Mouse (Mus musculus): ENCODE results near the gene Trank1.

Gene Trank1

DNA sequence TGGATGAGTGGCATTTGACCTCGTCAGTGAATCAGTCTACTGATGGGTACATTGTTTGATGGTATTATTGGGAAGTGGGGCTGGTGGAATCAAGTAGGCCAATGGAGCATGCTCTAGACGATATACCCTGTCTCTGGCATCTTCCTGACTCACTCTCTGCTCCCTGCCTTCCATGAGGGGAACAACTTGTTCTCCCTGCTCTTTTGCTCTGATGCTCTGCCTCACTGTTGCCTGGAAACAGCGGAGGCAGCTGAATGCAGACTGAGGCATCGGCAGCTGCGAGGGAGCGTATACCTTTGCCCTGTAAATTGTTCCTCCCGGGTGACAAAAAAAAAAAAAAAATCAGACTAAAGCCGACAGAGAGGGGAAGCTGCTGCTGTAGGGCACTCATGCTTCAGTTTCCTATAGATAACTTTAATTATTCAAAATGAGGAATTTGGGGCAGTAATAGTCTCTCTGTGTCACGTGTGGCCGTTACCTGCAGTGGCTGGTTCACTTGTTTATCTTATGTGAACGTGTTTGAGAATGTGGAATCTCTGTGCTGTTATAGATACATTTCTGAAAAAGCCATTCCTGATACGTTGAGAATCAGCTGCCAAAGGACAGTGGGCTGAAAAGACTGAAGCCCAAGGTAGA is 9.2 kb upstream of the Trank1 start:
- no peak for DNase-seq (ENCODE audit: low spot score)

- no peak for DNase-seq (ENCODE audit: low spot score)
Observed at GRCm38 (mm10) chr9:111304036-111304435, 7.5 kb upstream of the Trank1 start.

- peak; percentile 69 for DNase-seq (ENCODE audit: low spot score)
Observed at GRCm38 (mm10) chr9:111306142-111306541, 5.4 kb upstream of the Trank1 start.

DNA sequence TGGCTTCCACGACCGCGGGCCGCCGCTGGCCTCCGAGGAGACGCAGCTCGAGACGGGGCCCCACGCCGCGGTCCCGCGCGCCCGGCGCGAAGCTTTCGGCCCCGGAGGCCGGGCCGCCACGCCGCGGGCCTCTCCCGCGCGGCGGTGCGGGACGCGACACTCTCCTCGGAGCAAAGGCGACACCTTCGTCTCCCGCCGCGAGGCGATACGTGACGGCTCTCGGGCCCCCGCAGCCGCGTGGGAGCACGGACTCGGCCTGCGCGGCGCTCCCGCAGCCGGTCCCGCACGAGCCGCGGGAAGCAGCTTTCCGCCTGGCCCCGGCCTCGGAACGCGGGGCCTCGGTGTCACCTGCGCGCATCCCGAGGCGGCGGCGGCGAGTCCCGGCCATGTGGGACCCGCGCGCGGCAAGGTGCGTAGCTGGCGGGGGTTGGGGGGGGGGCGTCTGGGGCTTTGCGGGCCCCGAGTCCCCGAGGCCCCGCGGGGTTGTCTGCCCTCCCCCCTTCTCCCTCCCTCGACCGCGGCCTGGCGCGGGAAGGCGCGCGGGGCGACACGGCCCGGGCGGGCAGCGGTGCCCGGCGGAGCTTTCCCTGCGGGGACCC is 403 bp downstream of the Trank1 start:
- peak; percentile 65 for DNase-seq (ENCODE audit: low spot score)

- no peak for DNase-seq (ENCODE audit: low spot score)
Observed at GRCm38 (mm10) chr9:111312442-111313141, 1.1 kb downstream of the Trank1 start.

- DNase-seq (ENCODE audit: low spot score) = no peak
Observed at GRCm38 (mm10) chr9:111313299-111313698, 1.8 kb downstream of the Trank1 start.

GRCm38 (mm10) chr9:111313793-111314192 is 2.3 kb downstream of the Trank1 start:
- no peak for DNase-seq (ENCODE audit: low spot score)

GRCm38 (mm10) chr9:111314219-111314618 is 2.7 kb downstream of the Trank1 start:
- peak; percentile 56 for DNase-seq (ENCODE audit: low spot score)

DNA sequence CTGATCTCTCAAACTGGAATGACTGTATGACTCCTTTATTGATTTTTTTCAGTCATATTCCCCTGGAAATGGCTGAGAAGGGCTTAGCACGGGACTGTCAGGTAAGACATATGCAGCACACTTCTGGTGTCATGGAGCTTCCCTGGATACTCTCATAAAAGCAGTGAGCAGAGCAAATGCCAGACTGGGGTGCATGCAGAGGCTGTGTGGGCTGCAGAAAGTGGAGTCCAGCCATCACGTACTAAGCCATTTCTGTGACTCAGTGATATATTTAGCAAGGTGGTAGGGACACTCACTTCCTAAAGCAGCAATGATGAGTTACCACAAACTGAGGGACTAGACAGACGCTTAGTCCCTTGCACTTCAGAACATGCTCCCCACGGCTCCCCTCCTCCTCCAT is 9.4 kb downstream of the Trank1 start:
- no peak for DNase-seq (ENCODE audit: low spot score)

DNA sequence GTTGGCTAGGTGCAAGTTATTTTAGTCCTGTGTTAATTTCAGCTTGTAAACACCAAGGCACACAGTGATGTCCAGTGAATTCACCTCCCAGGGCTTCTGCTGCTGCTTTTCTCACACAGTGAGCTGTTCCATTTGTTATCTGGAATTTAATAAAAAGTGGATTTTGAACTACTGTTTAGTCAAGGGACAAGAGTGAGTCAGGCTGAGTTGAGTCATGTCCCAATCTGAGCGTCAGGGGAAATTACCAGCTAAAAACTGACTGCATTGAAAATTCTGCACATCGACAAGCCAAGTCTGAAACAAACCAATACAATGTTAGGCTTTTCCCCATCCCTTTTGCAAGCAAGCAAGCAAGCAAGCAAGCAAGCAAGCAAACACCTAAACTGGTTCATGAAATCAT is 13.3 kb downstream of the Trank1 start:
- no peak for DNase-seq (ENCODE audit: low spot score)

GRCm38 (mm10) chr9:111329881-111330280 is 18.3 kb downstream of the Trank1 start:
- DNase-seq (ENCODE audit: low spot score) = no peak

- no peak for DNase-seq (ENCODE audit: low spot score)
Observed at GRCm38 (mm10) chr9:111333790-111334189, 22.3 kb downstream of the Trank1 start.

- no peak for DNase-seq (ENCODE audit: low spot score)
Observed at GRCm38 (mm10) chr9:111334555-111335164, 23.1 kb downstream of the Trank1 start.

DNA sequence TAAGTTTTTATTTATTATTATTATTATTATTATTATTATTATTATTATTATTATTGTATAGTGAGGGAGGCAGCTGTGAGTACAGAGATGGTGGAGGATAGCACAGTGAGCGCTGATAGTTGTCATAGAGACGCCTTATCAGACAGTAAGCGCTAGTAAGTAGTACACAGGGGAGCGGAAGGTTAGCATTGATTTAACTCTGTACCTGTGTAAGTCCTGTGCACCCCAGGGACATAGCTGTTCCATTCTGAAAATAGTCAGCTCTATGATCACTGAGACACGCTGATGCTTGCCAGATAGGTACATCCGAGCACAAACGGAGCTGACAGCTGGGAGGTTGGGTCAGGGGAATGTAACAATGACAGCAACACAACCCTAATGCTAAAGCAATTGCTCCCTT is 39.7 kb downstream of the Trank1 start:
- no peak for DNase-seq (ENCODE audit: low spot score)

DNA sequence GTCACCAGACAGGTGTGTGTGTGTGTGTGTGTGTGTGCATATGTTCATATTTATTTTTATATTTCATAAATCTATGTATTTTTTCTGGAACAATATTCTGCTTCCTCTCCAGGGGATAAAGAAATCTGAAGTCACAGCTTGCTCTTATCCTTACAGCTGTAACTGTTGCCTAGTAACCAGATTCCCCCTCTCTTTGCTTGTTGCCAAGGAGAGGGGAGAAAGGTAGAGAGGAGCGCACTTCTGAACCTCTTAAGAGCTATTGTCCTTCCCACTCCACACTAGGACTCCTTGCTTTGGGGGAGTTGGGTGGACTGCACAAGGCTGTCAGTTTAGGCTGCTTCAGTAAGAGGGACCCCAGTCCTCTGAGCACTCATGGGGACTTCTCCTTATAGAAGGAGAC is 40.1 kb downstream of the Trank1 start:
- DNase-seq (ENCODE audit: low spot score) = no peak

DNA sequence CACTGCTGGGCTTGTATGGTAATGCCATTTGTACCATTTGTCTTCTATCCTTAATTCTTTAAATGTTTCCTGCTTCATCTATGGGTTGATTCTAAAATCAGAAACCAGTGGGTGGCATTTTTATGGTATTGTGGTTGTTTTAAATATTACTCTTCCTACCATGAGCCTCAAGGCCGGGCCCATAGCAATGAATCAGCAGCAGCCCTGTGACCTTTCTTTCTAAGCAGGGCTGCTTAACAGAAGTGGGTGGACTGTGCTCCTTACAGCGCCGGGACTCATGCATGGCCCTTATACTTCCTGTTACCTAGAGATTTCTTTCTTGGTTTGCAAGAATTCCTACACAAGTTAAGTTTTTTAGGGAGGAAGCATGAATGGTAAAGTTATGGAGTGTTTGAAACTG is 41.1 kb downstream of the Trank1 start:
- DNase-seq (ENCODE audit: low spot score) = no peak

GRCm38 (mm10) chr9:111355041-111355440 is 43.5 kb downstream of the Trank1 start:
- no peak for DNase-seq (ENCODE audit: low spot score)

GRCm38 (mm10) chr9:111356386-111356785 is 44.8 kb downstream of the Trank1 start:
- no peak for DNase-seq (ENCODE audit: low spot score)

GRCm38 (mm10) chr9:111363656-111364055 is 52.1 kb downstream of the Trank1 start:
- DNase-seq (ENCODE audit: low spot score) = no peak

DNA sequence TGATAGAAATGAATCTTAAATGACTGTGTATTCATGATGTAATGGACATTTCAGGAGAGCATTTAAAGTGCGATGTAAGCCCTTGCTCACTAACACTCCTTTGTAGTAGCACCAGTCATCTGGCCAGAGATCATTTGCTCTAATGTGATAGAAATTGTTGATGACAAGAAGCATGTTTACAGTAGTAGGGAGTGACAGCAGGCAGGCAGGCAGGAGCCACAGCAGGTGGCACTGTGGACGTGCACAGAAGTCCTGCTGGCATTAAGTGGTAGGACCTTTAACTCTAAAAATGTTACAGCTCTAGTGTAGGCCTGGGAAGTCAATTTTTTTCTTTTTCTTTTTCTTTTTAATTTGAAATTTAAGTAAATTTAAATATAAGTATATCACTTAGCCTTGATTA is 56.2 kb downstream of the Trank1 start:
- no peak for DNase-seq (ENCODE audit: low spot score)

DNA sequence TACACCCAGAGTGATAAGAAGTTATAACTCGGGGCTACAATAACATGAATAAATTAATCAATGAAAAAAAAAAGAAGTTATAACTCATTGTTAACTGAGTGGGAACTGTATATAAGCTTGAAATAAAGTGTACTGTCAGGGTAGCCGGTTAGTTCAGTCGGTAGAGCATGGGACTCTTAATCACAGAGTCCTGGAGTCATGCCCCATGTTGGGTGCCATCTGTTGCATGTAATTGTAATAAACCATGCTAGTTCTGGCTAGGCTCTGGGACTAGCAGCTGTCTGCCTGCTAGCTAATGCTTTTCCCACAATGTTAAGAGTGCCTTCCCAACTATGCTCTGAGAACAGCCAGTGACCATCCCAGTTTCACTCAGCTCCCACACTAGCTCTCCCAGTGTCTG is 60.5 kb downstream of the Trank1 start:
- no peak for DNase-seq (ENCODE audit: low spot score)

- no peak for DNase-seq (ENCODE audit: low spot score)
Observed at GRCm38 (mm10) chr9:111377868-111378267, 66.3 kb downstream of the Trank1 start.

All from testis, postnatal 14 days (tissue).